ENCODE assay signal across 23 mouse cellular contexts in the genomic region with DNA sequence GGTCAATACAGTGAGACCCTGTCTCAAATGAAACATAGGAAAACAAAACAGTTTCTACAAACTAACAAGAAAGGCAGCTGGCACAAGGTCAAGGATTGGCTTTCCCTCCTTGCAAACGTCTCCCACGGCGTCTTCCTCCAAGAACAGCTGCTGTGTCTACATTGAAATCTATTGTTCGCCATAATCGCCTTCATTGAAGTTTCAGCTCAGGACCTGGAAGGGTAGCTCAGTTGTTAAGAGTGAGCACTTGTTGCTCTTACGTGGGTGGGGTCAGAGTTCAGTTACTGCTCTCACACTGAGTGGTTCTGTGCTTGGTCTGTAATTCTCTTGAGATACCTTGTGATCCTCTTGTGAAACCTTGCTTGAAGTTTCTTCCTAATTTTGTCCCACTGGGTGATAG. TPM values are rescaled to one million over a fixed set of nuclear protein-coding genes. Genes with fewer than 3 reads are reported as not detected.
A peak's percentile ranks its signal among the peaks of the same experiment; 100 is the strongest.
DNase-seq lines count a peak whose midpoint lies in the region; TF ChIP-seq lines count a peak whose summit lies in the region.
"Had no signal": no experiment of that assay in that cellular context is flagged by ENCODE, and none has a peak within 500 bp of the region (broad histone marks: within the 10 kb centered on the region; RNA-seq: fewer than 3 reads in every experiment).

No protein-coding gene starts in this region.

- no peaks in the 10 kb centered on the region for H3K36me3 ChIP-seq in kidney, adult 2 months (ENCODE audit: control insufficient read depth, insufficient read depth, low read length)
- H3K36me3 ChIP-seq in limb, embryonic 10.5 days = no peaks in the 10 kb centered on the region
- H3K36me3 ChIP-seq: embryonic facial prominence, embryonic 13.5 days; embryonic facial prominence, embryonic 15.5 days; forebrain, embryonic 10.5 days; forebrain, embryonic 12.5 days; G1E had no signal

- no peak for TF ChIP-seq CTCF in kidney, adult 2 months (conservative IDR thresholded peaks at IDR 0.05; ENCODE audit: insufficient read depth, insufficient read length, low read depth, low read length)

- H3K27me3 ChIP-seq in kidney, adult 2 months (replicated peaks; ENCODE audit: control insufficient read depth, insufficient read depth, low read length) = no peaks in the 10 kb centered on the region
- H3K27me3 ChIP-seq in limb, embryonic 10.5 days (ENCODE audit: low read depth, poor library complexity, severe bottlenecking) = no peaks in the 10 kb centered on the region
- H3K27me3 ChIP-seq: embryonic facial prominence, embryonic 13.5 days; embryonic facial prominence, embryonic 15.5 days; forebrain, embryonic 12.5 days; Patski had no signal

- H3K4me3 ChIP-seq in kidney, adult 2 months (ENCODE audit: insufficient read depth, low read depth, low read length) = no peak overlapping the region
- no peak overlapping the region for H3K4me3 ChIP-seq in limb, embryonic 10.5 days
- H3K4me3 ChIP-seq: embryonic facial prominence, embryonic 13.5 days; embryonic facial prominence, embryonic 15.5 days; erythroblast, embryonic 14.5 days; forebrain, embryonic 10.5 days; forebrain, embryonic 12.5 days had no signal

- H3K9me3 ChIP-seq in limb, embryonic 10.5 days (replicated peaks) = no peaks in the 10 kb centered on the region; the same call in 1 of the 2 replicates
- H3K9me3 ChIP-seq: embryonic facial prominence, embryonic 15.5 days; forebrain, embryonic 12.5 days had no signal

- TF ChIP-seq POLR2A in kidney, adult 2 months (IDR thresholded peaks at IDR 0.05; ENCODE audit: low read depth, low read length) = no peak

- DNase-seq in kidney, adult 2 months = peak; percentile 10
- DNase-seq in kidney, adult 11 months = no peak
- peak; percentile 35 for DNase-seq in lung, postnatal 36 days
- DNase-seq in lung, postnatal 25 days (ENCODE audit: low spot score) = no peak
- DNase-seq in R1 (ENCODE audit: low read depth, low spot score) = peak; percentile 61
- no peak for DNase-seq in adrenal gland, adult 8-10 months
- no peak for DNase-seq in limb, embryonic 10.5 days (ENCODE audit: low spot score)
- DNase-seq: adrenal gland, postnatal 10 days; adrenal gland, postnatal 25 days; cerebellum, adult 11 months; cerebellum, adult 18-20 months; cerebellum, adult 8-10 months; cerebellum, adult 9-11 months; cerebellum, postnatal 14 days; cerebellum, postnatal 36 days; embryo, embryonic 11 days had no signal

- no peaks in the 10 kb centered on the region for H3K4me1 ChIP-seq in kidney, adult 2 months (ENCODE audit: control insufficient read depth, insufficient read depth, low read length)
- no peaks in the 10 kb centered on the region for H3K4me1 ChIP-seq in limb, embryonic 10.5 days
- H3K4me1 ChIP-seq: embryonic facial prominence, embryonic 13.5 days; embryonic facial prominence, embryonic 15.5 days; forebrain, embryonic 10.5 days; forebrain, embryonic 12.5 days had no signal

- 78% methylated on average over 6 of the region's 6 CpGs for WGBS in kidney, adult 2 months
- 90% methylated on average over 6 of the region's 6 CpGs for WGBS in limb, embryonic 10.5 days

- no peak overlapping the region for H3K27ac ChIP-seq in kidney, adult 2 months (ENCODE audit: insufficient read depth, low read depth, low read length)
- no peak overlapping the region for H3K27ac ChIP-seq in limb, embryonic 10.5 days
- H3K27ac ChIP-seq: embryonic facial prominence, embryonic 13.5 days; embryonic facial prominence, embryonic 15.5 days; forebrain, embryonic 10.5 days; forebrain, embryonic 12.5 days had no signal

RNA-seq across cellular contexts. Expression of a gene that starts 6.5 kb away (rescaled TPM):
- polyA plus RNA-seq in kidney, adult 2 months (2012; rRNA removed) = 6.6 and 6.8 TPM in 2 replicates
- total RNA-seq in adrenal gland, adult 8-10 months (2022) = 10 to 100 TPM; 11.1 to 14.0 (median 12.6) TPM
- 5.0 and 9.0 TPM in 2 replicates for polyA plus RNA-seq in limb, embryonic 10.5 days (2016; fragmentation: Nextera tagmentation; extraction: Ambion mirVana)

RNA-seq across cellular contexts. Expression of a gene that starts 30.9 kb away (rescaled TPM):
- 12.8 and 18.4 TPM in 2 replicates for polyA plus RNA-seq in kidney, adult 2 months (2012; rRNA removed)
- total RNA-seq in adrenal gland, adult 8-10 months (2022) = 10 to 100 TPM; 42.4 to 50.2 (median 47.3) TPM
- polyA plus RNA-seq in limb, embryonic 10.5 days (2016; fragmentation: Nextera tagmentation; extraction: Ambion mirVana) = 83.3 and 94.6 TPM in 2 replicates

Comparison
In these comparisons a context has a peak if more than half of its experiments do, and no peak if none do; other contexts are left out.
1. DNase-seq: peak in kidney, adult 2 months (single experiment), lung, postnatal 36 days (single experiment) and R1 (single experiment); none in kidney, adult 11 months (single experiment), lung, postnatal 25 days (single experiment), adrenal gland, adult 8-10 months (single experiment) and limb, embryonic 10.5 days (single experiment).